Comparison of ENCODE assay signal across 8 mouse cellular contexts in genomic region chr11:20455865-20456648, GRCm38 (mm10).
DNase-seq lines count a peak whose midpoint lies in the region; ATAC-seq and TF ChIP-seq lines count a peak whose summit lies in the region.

No protein-coding gene starts in this region.

- dilution Hi-C loops in CH12.LX (cut with MboI; ENCODE audit: extremely low pct_ligation_motif_present, extremely low pct_unique_long_range_greater_than_20kb, low sequenced_read_pairs), result no loop called here

- no peak for TF ChIP-seq CTCF in CH12.LX (conservative IDR thresholded peaks at IDR 0.05 in 1 of 2, IDR thresholded peaks at IDR 0.05 in 1 of 2; ENCODE audit: low read depth in 2 of 2, low read length in 2 of 2)

- no peak overlapping the region for H3K27ac ChIP-seq in CH12.LX (ENCODE audit: insufficient read depth, low read depth)
- no peak overlapping the region for H3K27ac ChIP-seq in embryonic facial prominence, embryonic 11.5 days (replicated peaks; ENCODE audit: low read depth, low read length)
- no peak overlapping the region for H3K27ac ChIP-seq in intestine, embryonic 15.5 days

- no peaks in the 10 kb centered on the region for H3K27me3 ChIP-seq in CH12.LX (replicated peaks)
- no peaks in the 10 kb centered on the region for H3K27me3 ChIP-seq in embryonic facial prominence, embryonic 11.5 days (ENCODE audit: control insufficient read depth, insufficient read depth, low read length)
- H3K27me3 ChIP-seq in intestine, embryonic 15.5 days (replicated peaks), result no peaks in the 10 kb centered on the region

- 3% methylated on average over 19 of the region's 19 CpGs for WGBS in embryonic facial prominence, embryonic 11.5 days
- WGBS in intestine, embryonic 15.5 days, result 3% methylated on average over 19 of the region's 19 CpGs

- H3K36me3 ChIP-seq in CH12.LX (replicated peaks in 1 of 2; ENCODE audit: control insufficient read depth in 1 of 2, insufficient read depth in 1 of 2, low read length in 1 of 2), result peaks cover 0 to 38% of the 10 kb centered on the region in 2 experiments
- no peaks in the 10 kb centered on the region for H3K36me3 ChIP-seq in embryonic facial prominence, embryonic 11.5 days (replicated peaks; ENCODE audit: control insufficient read depth, insufficient read depth, low read depth, low read length)
- no peaks in the 10 kb centered on the region for H3K36me3 ChIP-seq in intestine, embryonic 15.5 days

- ATAC-seq in embryonic facial prominence, embryonic 11.5 days (replicated peaks; ENCODE audit: insufficient number of reproducible peaks, low FRiP score, low TSS enrichment, low read depth), result peak; percentile 24; the same call in 1 of the 2 replicates
- ATAC-seq in intestine, embryonic 15.5 days, result 0 out of 2 replicates have a peak, but pooled peaks have one; percentile 32
- no peak for ATAC-seq in megakaryocyte progenitor cell, adult 5-6 weeks (replicated peaks; ENCODE audit: poor library complexity)

- peaks cover 3 to 35% of the 10 kb centered on the region in 2 experiments for H3K4me1 ChIP-seq in CH12.LX (ENCODE audit: control insufficient read depth in 1 of 2, insufficient read depth in 2 of 2)
- H3K4me1 ChIP-seq in embryonic facial prominence, embryonic 11.5 days (ENCODE audit: control insufficient read depth, insufficient read depth, low read length), result no peaks in the 10 kb centered on the region
- H3K4me1 ChIP-seq in intestine, embryonic 15.5 days (replicated peaks), result peaks cover 15% of the 10 kb centered on the region; the same call in 1 of the 2 replicates

- H3K9ac ChIP-seq in CH12.LX (ENCODE audit: insufficient read depth, low read depth), result no peak overlapping the region
- peak overlapping the region; percentile 53 for H3K9ac ChIP-seq in embryonic facial prominence, embryonic 11.5 days (replicated peaks; ENCODE audit: low read length)
- peak overlapping the region; percentile 53 for H3K9ac ChIP-seq in intestine, embryonic 15.5 days

- TF ChIP-seq RAD21 in CH12.LX (IDR thresholded peaks at IDR 0.05; ENCODE audit: low read depth, low read length), result no peak

- DNase-seq in CH12.LX (ENCODE audit: extremely low read depth), result no peak
- peak; percentile 46 for DNase-seq in ES-CJ7 (ENCODE audit: low read depth, low spot score)
- DNase-seq in embryonic facial prominence, embryonic 11.5 days (ENCODE audit: low spot score), result peak; percentile 69
- peak; percentile 25 for DNase-seq in lung, postnatal 10 days
- DNase-seq in layer of hippocampus, postnatal 36 days, result no peak
- DNase-seq in layer of hippocampus, adult 9-11 months, result no peak

- no peak overlapping the region for H3K4me3 ChIP-seq in CH12.LX (replicated peaks in 1 of 3; ENCODE audit: low read depth in 2 of 3, low read length in 2 of 3, poor library complexity in 1 of 3)
- H3K4me3 ChIP-seq in embryonic facial prominence, embryonic 11.5 days (ENCODE audit: low read depth, low read length), result peak overlapping the region; percentile 47
- H3K4me3 ChIP-seq in intestine, embryonic 15.5 days (replicated peaks), result peak overlapping the region; percentile 51

- no peak for TF ChIP-seq POLR2A in CH12.LX (IDR thresholded peaks at IDR 0.05; ENCODE audit: low read depth, low read length)

- in situ Hi-C loops in CH12.LX (cut with MboI; ENCODE audit: low pct_ligation_motif_present, low pct_unique_long_range_greater_than_20kb, low sequenced_read_pairs), result loop anchor here (5.0 to 25.0 kb wide), 2 partner anchors 181 to 731 kb away; no protein-coding TSS in a partner anchor

- peak overlapping the region; percentile 41; the same call in 1 of the 2 replicates for H3K4me2 ChIP-seq in CH12.LX (ENCODE audit: insufficient read depth, low read depth, poor library complexity, severe bottlenecking)
- peak overlapping the region; percentile 85 for H3K4me2 ChIP-seq in embryonic facial prominence, embryonic 11.5 days (ENCODE audit: low read depth, low read length)
- peak overlapping the region; percentile 96 for H3K4me2 ChIP-seq in intestine, embryonic 15.5 days (replicated peaks)

- no peak for TF ChIP-seq EP300 in CH12.LX (IDR thresholded peaks at IDR 0.05; ENCODE audit: low read length)

- no peaks in the 10 kb centered on the region for H3K79me2 ChIP-seq in CH12.LX (replicated peaks; ENCODE audit: control insufficient read depth, extremely low read depth, insufficient read depth, poor library complexity, severe bottlenecking)

- H3K9me3 ChIP-seq in CH12.LX (replicated peaks; ENCODE audit: low read length), result peaks cover 5% of the 10 kb centered on the region
- no peaks in the 10 kb centered on the region for H3K9me3 ChIP-seq in embryonic facial prominence, embryonic 11.5 days (replicated peaks; ENCODE audit: control insufficient read depth, low read length)
- no peaks in the 10 kb centered on the region for H3K9me3 ChIP-seq in intestine, embryonic 15.5 days

TF ChIP-seq in CH12.LX, 34 proteins besides CTCF, POLR2A, EP300 and RAD21:
- no peak for TF ChIP-seq NRF1 (IDR thresholded peaks at IDR 0.05; ENCODE audit: low read depth, low read length)
- no peak for TF ChIP-seq ETS1 (conservative IDR thresholded peaks at IDR 0.05; ENCODE audit: low read depth, low read length)
- no peak for TF ChIP-seq HCFC1 (IDR thresholded peaks at IDR 0.05; ENCODE audit: low read depth, low read length)
- no peak for TF ChIP-seq MEF2A (IDR thresholded peaks at IDR 0.05; ENCODE audit: borderline replicate concordance, low read depth, low read length)
- no peak for TF ChIP-seq MYC (IDR thresholded peaks at IDR 0.05; ENCODE audit: low read depth, low read length)
- TF ChIP-seq ELF1 (IDR thresholded peaks at IDR 0.05; ENCODE audit: low read depth, low read length), result no peak
- no peak for TF ChIP-seq TBP (conservative IDR thresholded peaks at IDR 0.05; ENCODE audit: low read depth, low read length)
- no peak for TF ChIP-seq IRF4 (IDR thresholded peaks at IDR 0.05; ENCODE audit: low read depth, low read length)
- TF ChIP-seq BHLHE40 (IDR thresholded peaks at IDR 0.05; ENCODE audit: low read depth, low read length), result no peak
- no peak for TF ChIP-seq TCF12 (IDR thresholded peaks at IDR 0.05; ENCODE audit: low read depth, low read length)
- TF ChIP-seq NELFE (IDR thresholded peaks at IDR 0.05; ENCODE audit: low read depth, low read length), result no peak
TF ChIP-seq in CH12.LX: peak in this region for 0.

Comparison
In these comparisons a context has a peak if more than half of its experiments do, and no peak if none do; other contexts are left out.
1. DNase-seq: peak in ES-CJ7 (single experiment), embryonic facial prominence, embryonic 11.5 days (single experiment) and lung, postnatal 10 days (single experiment); none in CH12.LX (single experiment), layer of hippocampus, postnatal 36 days (0 of 2) and layer of hippocampus, adult 9-11 months (single experiment).
2. H3K4me2 ChIP-seq: peak in every context shown above with its lines; median percentile 96 in intestine, embryonic 15.5 days; 85 in embryonic facial prominence, embryonic 11.5 days; 41 in CH12.LX.
3. H3K4me3 ChIP-seq: peak in embryonic facial prominence, embryonic 11.5 days (single experiment) and intestine, embryonic 15.5 days (single experiment); none in CH12.LX (0 of 3).